Mouse (Mus musculus) right cerebral cortex, postnatal 14 days (tissue): ENCODE data around the gene Xpnpep2.

ENCODE experiments used
- DNase-seq: peaks from one replicate; pipeline ENCODE4 v3.0.0; 2022

Gene Xpnpep2

GRCm38 (mm10) chrX:48108394-48109315 is at the start of gene Xpnpep2:
TSS of gene Xpnpep2 (plus strand) at chrX:48108725.
- no peak for DNase-seq

GRCm38 (mm10) chrX:48062481-48062880 is 46.0 kb upstream of the Xpnpep2 start:
- DNase-seq, result no peak

- no peak for DNase-seq
Observed at GRCm38 (mm10) chrX:48064166-48064853, 44.2 kb upstream of the Xpnpep2 start.

GRCm38 (mm10) chrX:48066891-48067290 is 41.6 kb upstream of the Xpnpep2 start:
- no peak for DNase-seq

- DNase-seq, result no peak
Observed at GRCm38 (mm10) chrX:48071961-48072360, 36.6 kb upstream of the Xpnpep2 start.

GRCm38 (mm10) chrX:48072401-48072800 is 36.1 kb upstream of the Xpnpep2 start:
- DNase-seq, result no peak

GRCm38 (mm10) chrX:48074691-48075090 is 33.8 kb upstream of the Xpnpep2 start:
- no peak for DNase-seq

- DNase-seq, result no peak
Observed at GRCm38 (mm10) chrX:48076806-48077425, 31.6 kb upstream of the Xpnpep2 start.

- DNase-seq, result no peak
Observed at GRCm38 (mm10) chrX:48082364-48082763, 26.2 kb upstream of the Xpnpep2 start.

GRCm38 (mm10) chrX:48092129-48092528 is 16.4 kb upstream of the Xpnpep2 start:
- DNase-seq, result no peak

GRCm38 (mm10) chrX:48093555-48093954 is 15.0 kb upstream of the Xpnpep2 start:
- DNase-seq, result no peak

GRCm38 (mm10) chrX:48094658-48095057 is 13.9 kb upstream of the Xpnpep2 start:
- no peak for DNase-seq

- no peak for DNase-seq
Observed at GRCm38 (mm10) chrX:48096580-48096979, 11.9 kb upstream of the Xpnpep2 start.

- no peak for DNase-seq
Observed at GRCm38 (mm10) chrX:48098470-48099129, 9.9 kb upstream of the Xpnpep2 start.

GRCm38 (mm10) chrX:48099871-48100270 is 8.7 kb upstream of the Xpnpep2 start:
- DNase-seq, result no peak

- DNase-seq, result no peak
Observed at GRCm38 (mm10) chrX:48103256-48103655, 5.3 kb upstream of the Xpnpep2 start.

- DNase-seq, result no peak
Observed at GRCm38 (mm10) chrX:48104736-48105441, 3.6 kb upstream of the Xpnpep2 start.

- DNase-seq, result no peak
Observed at GRCm38 (mm10) chrX:48106226-48106625, 2.3 kb upstream of the Xpnpep2 start.

GRCm38 (mm10) chrX:48109316-48109655 is 761 bp downstream of the Xpnpep2 start:
- no peak for DNase-seq

- DNase-seq, result no peak
Observed at GRCm38 (mm10) chrX:48119294-48119693, 10.8 kb downstream of the Xpnpep2 start.

GRCm38 (mm10) chrX:48124132-48125071 is 15.9 kb downstream of the Xpnpep2 start:
- peak; percentile 57 for DNase-seq
